Mouse (Mus musculus): ENCODE measurements around the gene Rcbtb1. TPM values are rescaled to one million over a fixed set of nuclear protein-coding genes. Genes with fewer than 3 reads are reported as not detected.
"Not testable (repeated sequence)": the region's sequence is repeated elsewhere in the genome, so short reads cannot be mapped to it uniquely, and the experiment has no call there.

Gene Rcbtb1
- 10 to 100 TPM; 26.2 to 27.0 TPM for total RNA-seq (2021)

GRCm38 (mm10) chr14:59200711-59201603 is at the start of gene Rcbtb1:
TSS of gene Rcbtb1 (plus strand) at chr14:59201209.
- DNase-seq (ENCODE audit: low spot score in 2 of 2): peak; percentile 92 to 93
- intact Hi-C loops (cut with DNase I): no loop called here

DNA sequence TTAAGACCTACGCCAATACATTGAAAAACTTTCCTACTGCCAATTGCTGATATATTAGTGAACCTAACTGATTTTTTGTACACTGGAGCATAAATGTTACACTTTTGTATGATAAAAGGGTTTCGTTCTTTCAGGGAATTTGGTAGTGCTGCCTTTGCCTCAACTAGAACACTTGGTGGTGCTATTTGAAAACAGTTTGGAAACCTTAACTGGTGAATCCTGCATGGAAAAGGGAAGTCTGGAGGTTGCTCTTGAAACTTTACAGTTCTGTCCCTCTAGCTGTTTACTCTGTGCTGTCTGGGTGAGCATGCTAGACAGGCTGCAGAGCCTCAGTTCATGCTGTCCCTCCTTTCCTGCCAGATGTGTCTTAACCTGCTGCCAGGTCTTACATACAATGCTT is 45.4 kb upstream of the Rcbtb1 start:
- intact Hi-C loops (cut with DNase I): loop anchor here (2.0 kb wide), 1 partner anchor 401 kb away; no protein-coding TSS in a partner anchor
- peak; percentile 4 to 23 for DNase-seq (ENCODE audit: low spot score in 2 of 2)

DNA sequence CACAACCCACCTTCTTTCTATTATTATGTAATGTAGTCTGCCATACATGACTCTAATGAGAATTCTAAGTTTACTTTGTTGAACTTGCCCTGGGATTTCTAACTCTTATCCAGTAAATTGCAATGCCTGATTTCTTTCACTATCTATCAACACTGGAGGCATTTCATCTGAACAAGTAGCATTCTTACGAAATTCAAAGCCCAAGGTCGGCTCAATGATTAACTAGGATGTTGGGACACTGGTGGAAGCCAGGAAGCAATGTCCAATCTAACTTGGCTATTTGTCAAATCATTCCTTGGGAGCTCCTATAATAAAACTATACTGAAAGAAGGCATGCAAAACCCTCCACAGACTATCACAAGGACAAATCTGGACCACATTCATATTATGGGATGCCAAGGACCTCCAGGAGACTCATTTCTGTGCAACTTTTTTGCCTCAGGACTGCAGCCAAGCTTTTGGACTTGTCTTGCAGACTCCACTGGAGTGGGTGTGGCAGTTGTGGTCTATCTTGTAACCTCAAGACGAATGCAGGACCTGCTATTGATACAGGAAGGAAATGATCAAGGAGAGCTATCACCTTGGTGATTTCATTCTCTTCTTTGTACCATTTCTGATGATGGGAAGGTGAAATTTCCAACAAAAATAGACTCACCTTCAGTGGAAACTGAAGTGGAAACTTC is 43.9 kb upstream of the Rcbtb1 start:
- DNase-seq (ENCODE audit: low spot score in 2 of 2): no peak

GRCm38 (mm10) chr14:59178649-59179048 is 22.4 kb upstream of the Rcbtb1 start, which contains the start of gene Gm5142:
TSS of gene Gm5142 (minus strand) at chr14:59178749.
- intact Hi-C loops (cut with DNase I): no loop called here
- DNase-seq (ENCODE audit: low spot score in 2 of 2): no peak

More for the DNA sequence above, 43.9 kb upstream of the Rcbtb1 start:
- intact Hi-C loops (cut with DNase I): no loop called here

DNA sequence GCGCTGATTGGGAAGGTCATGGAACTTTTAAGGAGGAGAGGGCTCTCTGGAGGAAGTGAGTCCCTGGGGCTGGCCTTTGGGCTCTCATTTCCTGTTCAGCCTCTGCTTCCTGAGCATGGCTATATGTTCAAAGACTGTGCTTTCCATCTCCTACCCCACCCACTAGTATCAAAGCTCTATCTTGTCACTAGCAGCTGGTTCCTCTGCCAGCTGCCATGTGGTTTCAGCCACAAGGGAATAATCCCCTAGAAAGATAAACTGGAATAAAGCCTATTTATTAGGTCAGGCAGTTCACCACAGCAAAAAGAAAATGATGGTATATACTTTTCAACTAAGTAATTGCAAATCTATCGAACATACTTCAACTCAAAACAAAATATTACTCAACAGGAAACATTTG is 18.3 kb upstream of the Rcbtb1 start:
- intact Hi-C loops (cut with DNase I): no loop called here
- DNase-seq (ENCODE audit: low spot score in 2 of 2): no peak

DNA sequence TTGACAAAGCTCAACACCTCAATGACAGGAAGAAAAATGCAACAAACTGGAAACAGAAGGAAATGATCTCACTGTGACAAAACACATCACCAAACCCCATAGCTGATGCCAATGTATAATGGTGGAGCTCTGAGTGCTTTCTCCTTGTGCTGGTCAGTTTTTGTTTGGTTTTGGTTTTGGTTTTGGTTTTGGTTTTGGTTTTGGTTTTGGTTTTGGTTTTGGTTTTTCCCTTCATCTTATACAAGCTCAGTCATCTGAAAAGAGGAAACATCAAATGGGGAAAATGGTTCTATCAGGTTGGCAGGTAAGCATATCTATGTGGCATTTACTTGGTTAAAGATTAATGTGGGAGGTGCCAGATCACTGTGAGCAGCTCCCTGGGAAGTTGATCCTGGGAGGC is 15.5 kb upstream of the Rcbtb1 start:
- DNase-seq (ENCODE audit: low spot score in 2 of 2): no peak
- intact Hi-C loops (cut with DNase I): no loop called here

DNA sequence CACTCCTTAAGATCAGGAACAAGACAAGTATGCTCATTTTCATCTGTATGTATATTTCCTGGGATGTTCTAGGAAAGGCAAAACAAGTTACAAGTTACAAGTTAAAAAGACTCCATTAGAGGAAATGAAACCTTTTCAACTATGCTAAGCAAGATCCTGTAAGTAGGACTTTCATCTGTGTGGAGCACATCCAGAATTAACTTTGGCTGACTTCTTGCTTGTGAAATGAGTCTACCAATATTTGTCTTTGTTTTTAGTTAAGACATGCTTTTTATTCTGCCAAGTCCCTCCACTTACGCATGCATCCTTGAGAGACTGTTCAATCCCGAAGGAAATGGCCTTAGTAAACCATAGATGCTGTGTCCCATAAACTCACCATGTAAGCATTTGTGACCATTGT is 14.9 kb upstream of the Rcbtb1 start:
- DNase-seq (ENCODE audit: low spot score in 2 of 2): no peak
- intact Hi-C loops (cut with DNase I): no loop called here

GRCm38 (mm10) chr14:59201604-59202215 is 701 bp downstream of the Rcbtb1 start:
- intact Hi-C loops (cut with DNase I): no loop called here

GRCm38 (mm10) chr14:59205461-59205860 is 4.5 kb downstream of the Rcbtb1 start:
- no peak for DNase-seq (ENCODE audit: low spot score in 2 of 2)
- intact Hi-C loops (cut with DNase I): no loop called here

More at GRCm38 (mm10) chr14:59201604-59202215, 701 bp downstream of the Rcbtb1 start:
- DNase-seq (ENCODE audit: low spot score in 2 of 2): no peak

DNA sequence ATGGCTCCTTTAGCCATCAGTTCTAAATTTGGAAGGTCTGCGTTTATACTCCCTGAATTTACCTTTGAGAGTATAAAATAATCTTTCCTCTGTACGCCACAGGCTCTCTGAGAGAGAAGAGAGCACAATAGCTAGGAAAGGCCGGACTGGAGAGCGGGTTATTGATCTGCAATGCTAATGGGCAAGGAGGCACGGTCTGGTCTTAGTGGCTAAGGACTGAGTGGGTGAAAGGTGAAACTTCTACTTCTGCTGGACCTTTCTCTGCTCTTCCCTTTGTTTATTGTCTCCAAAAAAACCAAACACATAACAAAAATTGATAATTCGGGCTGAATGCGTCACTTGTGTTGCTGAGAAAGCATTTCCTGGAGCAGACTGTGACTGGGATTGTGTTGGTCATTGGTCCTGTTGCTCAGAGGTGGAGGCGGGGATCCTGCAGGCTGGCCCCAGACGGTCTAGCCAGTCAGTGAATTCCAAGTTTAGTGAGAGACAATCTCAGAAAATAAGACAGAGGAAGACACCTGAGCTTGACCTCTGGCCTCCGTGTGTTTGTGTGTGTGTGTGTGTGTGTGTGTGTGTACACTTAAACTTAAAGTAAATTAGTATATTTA is 5.1 kb downstream of the Rcbtb1 start:
- intact Hi-C loops (cut with DNase I): no loop called here
- DNase-seq (ENCODE audit: low spot score in 2 of 2): no peak

- DNase-seq (ENCODE audit: low spot score in 2 of 2): no peak
- intact Hi-C loops (cut with DNase I): no loop called here
These were observed 8.0 kb downstream of the Rcbtb1 start for GRCm38 (mm10) chr14:59209003-59209402.

DNA sequence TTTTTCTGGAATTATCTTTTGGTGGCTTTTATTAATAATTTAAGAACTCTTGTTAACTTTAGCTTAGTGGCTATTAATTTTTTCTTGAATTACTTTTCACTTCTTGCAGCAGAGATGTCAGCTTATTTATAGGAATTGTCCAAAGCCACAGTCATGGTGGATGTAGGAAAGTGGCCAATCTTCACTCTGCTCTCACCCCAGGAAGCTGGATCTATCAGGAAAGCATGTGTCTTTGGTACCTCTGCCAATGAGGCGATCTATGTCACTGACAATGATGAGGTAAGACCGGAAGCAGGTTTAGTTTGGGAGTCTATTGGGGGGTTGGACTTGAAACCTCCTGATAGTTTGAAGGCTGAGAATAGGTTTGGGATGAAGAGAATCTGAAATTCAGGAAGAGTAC is 8.8 kb downstream of the Rcbtb1 start:
- DNase-seq (ENCODE audit: low spot score in 2 of 2): no peak
- intact Hi-C loops (cut with DNase I): no loop called here

DNA sequence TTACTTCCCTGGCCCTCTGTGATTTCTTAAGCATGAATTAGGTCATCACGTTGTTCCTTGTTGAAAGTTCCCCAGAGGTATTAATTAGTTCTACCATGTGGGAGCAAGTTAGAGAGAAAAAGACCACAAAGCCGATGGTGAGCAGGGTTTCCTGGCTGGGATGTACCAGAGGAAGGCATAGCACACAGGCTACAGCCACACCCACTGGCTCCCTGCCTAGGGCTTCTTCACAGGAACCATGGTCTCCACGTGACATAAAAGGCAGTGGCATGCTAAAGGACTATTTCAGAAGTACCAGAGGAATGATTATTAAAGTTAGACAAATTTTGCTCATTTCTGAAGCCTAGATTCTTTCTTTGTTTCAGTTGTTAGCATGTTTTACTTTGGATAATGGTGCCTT is 18.2 kb downstream of the Rcbtb1 start:
- intact Hi-C loops (cut with DNase I): no loop called here
- no peak for DNase-seq (ENCODE audit: low spot score in 2 of 2)

GRCm38 (mm10) chr14:59226240-59226639 is 25.2 kb downstream of the Rcbtb1 start:
- no peak for DNase-seq (ENCODE audit: low spot score in 2 of 2)
- intact Hi-C loops (cut with DNase I): no loop called here

GRCm38 (mm10) chr14:59229822-59230221 is 28.8 kb downstream of the Rcbtb1 start:
- intact Hi-C loops (cut with DNase I): no loop called here
- no peak for DNase-seq (ENCODE audit: low spot score in 2 of 2)

DNA sequence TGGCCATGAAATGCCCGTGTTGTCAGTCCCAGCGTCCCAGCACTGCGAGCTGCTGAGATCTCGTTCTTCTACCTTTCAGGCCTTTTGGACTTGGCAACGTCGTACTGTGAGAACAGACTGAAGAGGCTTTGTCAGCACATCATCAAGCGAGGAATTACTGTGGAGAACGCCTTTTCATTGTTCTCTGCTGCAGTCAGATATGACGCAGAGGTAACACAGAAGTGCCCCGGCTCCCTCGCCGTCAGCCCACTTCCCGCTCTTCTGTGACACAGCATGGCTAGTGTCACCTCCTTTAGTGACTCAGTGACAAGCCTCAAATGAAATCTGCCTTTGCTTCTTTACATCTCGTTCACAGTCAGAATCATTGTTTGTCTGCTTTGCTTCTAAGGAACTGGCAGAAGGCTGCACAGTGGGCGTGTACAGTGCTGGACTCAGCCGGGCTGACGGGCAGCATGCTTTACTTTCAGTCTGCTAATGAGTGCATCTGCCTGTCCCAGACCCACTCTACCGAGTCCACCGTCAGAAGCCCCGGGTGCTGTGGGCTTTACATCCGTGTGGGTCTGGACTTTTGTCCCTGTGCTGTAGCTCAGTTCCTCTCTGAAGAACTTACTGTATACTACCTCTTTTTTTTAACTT is 29.4 kb downstream of the Rcbtb1 start:
- intact Hi-C loops (cut with DNase I): no loop called here

DNA sequence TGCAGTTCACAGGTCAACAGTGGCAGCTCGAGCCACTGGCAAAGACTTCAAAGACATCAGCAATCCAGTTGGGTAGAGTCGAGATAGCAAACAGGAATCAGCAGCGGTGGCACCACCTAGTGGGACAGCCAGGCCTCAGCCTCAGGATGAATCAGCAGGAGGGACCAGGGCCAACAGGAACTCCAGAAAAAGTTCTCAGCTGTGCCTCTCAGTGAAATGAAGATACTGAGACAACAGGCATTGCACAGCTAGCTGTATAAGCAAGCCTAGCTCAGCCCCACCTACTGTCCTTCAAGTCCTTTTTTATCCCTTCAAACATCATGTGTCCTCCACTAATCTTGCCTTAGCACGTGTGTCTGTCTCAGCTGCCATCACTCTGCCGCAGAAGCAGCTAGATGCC is 31.0 kb downstream of the Rcbtb1 start:
- DNase-seq (ENCODE audit: low spot score in 2 of 2): peak in 1 of 2 experiments; percentile 36
- intact Hi-C loops (cut with DNase I): no loop called here

More for the DNA sequence above, 29.4 kb downstream of the Rcbtb1 start:
- DNase-seq (ENCODE audit: low spot score in 2 of 2): peak in 1 of 2 experiments; percentile 16

- intact Hi-C loops (cut with DNase I): no loop called here
- DNase-seq (ENCODE audit: low spot score in 2 of 2): no peak
These were observed 32.6 kb downstream of the Rcbtb1 start for GRCm38 (mm10) chr14:59233635-59234034.

DNA sequence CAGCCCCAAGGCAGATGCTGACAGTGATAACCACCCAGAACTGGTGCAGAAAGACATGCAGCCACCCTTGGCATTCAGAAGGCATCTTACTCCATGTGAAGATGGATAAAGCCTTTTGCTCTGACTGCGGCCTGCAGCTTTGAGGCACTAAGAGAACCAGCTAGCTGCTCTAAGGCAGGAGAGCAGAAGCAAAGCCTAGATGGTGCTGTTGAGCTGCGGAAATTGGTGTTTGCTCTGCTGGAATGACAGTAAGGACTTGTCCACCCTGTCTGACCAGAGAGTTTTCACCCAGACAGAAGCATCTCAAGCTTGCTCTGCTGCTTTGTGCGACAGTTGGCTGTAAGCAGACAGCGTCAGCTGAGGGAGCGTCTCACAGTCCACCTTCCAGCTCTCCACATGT is 49.3 kb downstream of the Rcbtb1 start:
- peak in 1 of 2 experiments; percentile 27 for DNase-seq (ENCODE audit: low spot score in 2 of 2)
- intact Hi-C loops (cut with DNase I): not testable (repeated sequence)
